Mouse (Mus musculus): ENCODE measurements around the gene Fam83d. TPM values are rescaled to one million over a fixed set of nuclear protein-coding genes. Genes with fewer than 3 reads are reported as not detected.

Fam83d gene
- polyA plus RNA-seq, 1 experiment from 2014 or later = 59.7 TPM

- Histone ChIP-seq H3K4me3 (no peak overlapping the region), H3K9ac (no peak overlapping the region), H3K27me3 (replicated peaks) (no peaks in the 10 kb centered on the region), H3K27ac (ENCODE audit: poor library complexity, severe bottlenecking) (no peak overlapping the region), H3K4me2 (no peak overlapping the region), H3K4me1 (replicated peaks) (no peaks in the 10 kb centered on the region), H3K9me3 (replicated peaks) (no peaks in the 10 kb centered on the region), H3K36me3 (peaks cover 60% of the 10 kb centered on the region)
- no peak for ATAC-seq (ENCODE audit: insufficient number of reproducible peaks, low FRiP score)
Measured at GRCm38 (mm10) chr2:158815686-158816085, 47.8 kb downstream of the Fam83d start.

GRCm38 (mm10) chr2:158816239-158816638, 48.3 kb downstream of the Fam83d start:
- H3K27ac ChIP-seq (ENCODE audit: poor library complexity, severe bottlenecking) = no peak overlapping the region

DNA sequence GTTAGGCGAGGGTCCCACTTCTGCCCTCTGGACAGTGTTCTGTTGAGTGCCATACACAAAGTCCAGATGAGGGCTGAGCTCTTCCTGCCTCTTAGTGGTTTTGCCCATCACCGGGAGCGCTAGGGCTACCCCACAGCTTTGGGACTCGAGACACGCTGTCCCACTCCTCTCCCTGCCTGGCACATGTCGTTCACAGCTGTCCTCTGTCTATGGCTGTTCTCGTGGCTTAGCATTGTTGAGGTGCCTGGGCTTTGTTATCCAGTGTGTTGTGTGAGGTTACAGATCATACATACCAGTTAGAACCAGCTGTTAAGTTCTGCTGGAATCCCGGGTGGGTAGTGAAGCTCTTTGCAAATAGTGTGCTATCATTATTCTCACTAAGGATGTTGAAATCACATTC, 49.8 kb downstream of the Fam83d start:
- no peak overlapping the region for H3K27ac ChIP-seq (ENCODE audit: poor library complexity, severe bottlenecking)
- H3K4me3 ChIP-seq = no peak overlapping the region
- no peak overlapping the region for H3K4me2 ChIP-seq
- no peaks in the 10 kb centered on the region for H3K4me1 ChIP-seq (replicated peaks)
- H3K9ac ChIP-seq = no peak overlapping the region
- H3K9me3 ChIP-seq (replicated peaks) = no peaks in the 10 kb centered on the region
- H3K36me3 ChIP-seq = peaks cover 72% of the 10 kb centered on the region
- H3K27me3 ChIP-seq (replicated peaks) = no peaks in the 10 kb centered on the region
- ATAC-seq (ENCODE audit: insufficient number of reproducible peaks, low FRiP score) = no peak
- WGBS = 74% methylated on average over 8 of the region's 8 CpGs

More at GRCm38 (mm10) chr2:158816239-158816638, 48.3 kb downstream of the Fam83d start:
- Histone ChIP-seq H3K9ac (no peak overlapping the region), H3K36me3 (peaks cover 64% of the 10 kb centered on the region), H3K4me2 (no peak overlapping the region), H3K4me3 (no peak overlapping the region), H3K4me1 (replicated peaks) (no peaks in the 10 kb centered on the region), H3K27me3 (replicated peaks) (no peaks in the 10 kb centered on the region), H3K9me3 (replicated peaks) (no peaks in the 10 kb centered on the region)
- no peak for ATAC-seq (ENCODE audit: insufficient number of reproducible peaks, low FRiP score)
- WGBS = 91% methylated on average over 4 of the region's 4 CpGs

- no peak overlapping the region for H3K27ac ChIP-seq (ENCODE audit: poor library complexity, severe bottlenecking)
- H3K4me1 ChIP-seq (replicated peaks) = peaks cover 7% of the 10 kb centered on the region
- H3K9ac ChIP-seq = no peak overlapping the region
- WGBS = 88% methylated on average over 2 of the region's 2 CpGs
- no peaks in the 10 kb centered on the region for H3K27me3 ChIP-seq (replicated peaks)
- no peak overlapping the region for H3K4me3 ChIP-seq
- no peak overlapping the region for H3K4me2 ChIP-seq
- H3K9me3 ChIP-seq (replicated peaks) = no peaks in the 10 kb centered on the region
- peaks cover 84% of the 10 kb centered on the region for H3K36me3 ChIP-seq
- ATAC-seq (ENCODE audit: insufficient number of reproducible peaks, low FRiP score) = no peak
Measured at GRCm38 (mm10) chr2:158828124-158828523, 60.2 kb downstream of the Fam83d start.

DNA sequence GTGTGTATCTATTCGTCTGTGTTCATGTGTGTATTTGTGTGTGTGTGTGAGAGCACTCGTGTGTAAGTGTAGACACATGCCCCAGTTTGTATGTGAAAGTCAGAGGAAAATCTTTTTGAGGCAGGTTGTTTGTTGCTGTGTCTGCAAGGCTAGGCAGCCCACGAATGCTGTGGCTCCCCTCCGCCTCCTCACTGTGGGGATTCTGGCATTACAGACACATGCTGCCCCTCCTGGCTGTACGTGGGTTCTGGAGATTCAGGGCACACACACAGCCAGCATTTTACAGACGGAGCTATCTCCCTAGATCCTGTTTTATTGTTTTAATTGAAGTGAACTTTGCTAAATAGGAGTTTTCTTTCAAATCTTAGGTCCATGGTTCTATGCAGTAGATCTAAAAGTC, 61.9 kb downstream of the Fam83d start:
- H3K9ac ChIP-seq = no peak overlapping the region
- no peak overlapping the region for H3K27ac ChIP-seq (ENCODE audit: poor library complexity, severe bottlenecking)
- no peak overlapping the region for H3K4me3 ChIP-seq
- peaks cover 11% of the 10 kb centered on the region for H3K4me1 ChIP-seq (replicated peaks)
- 81% methylated on average over 6 of the region's 6 CpGs for WGBS
- ATAC-seq (ENCODE audit: insufficient number of reproducible peaks, low FRiP score) = no peak
- no peaks in the 10 kb centered on the region for H3K27me3 ChIP-seq (replicated peaks)
- no peak overlapping the region for H3K4me2 ChIP-seq
- H3K9me3 ChIP-seq (replicated peaks) = no peaks in the 10 kb centered on the region
- H3K36me3 ChIP-seq = peaks cover 89% of the 10 kb centered on the region

- Histone ChIP-seq H3K4me2 (no peak overlapping the region), H3K27ac (ENCODE audit: poor library complexity, severe bottlenecking) (no peak overlapping the region), H3K4me1 (replicated peaks) (peaks cover 11% of the 10 kb centered on the region), H3K36me3 (peaks cover 96% of the 10 kb centered on the region), H3K9ac (no peak overlapping the region), H3K4me3 (no peak overlapping the region), H3K27me3 (replicated peaks) (no peaks in the 10 kb centered on the region), H3K9me3 (replicated peaks) (no peaks in the 10 kb centered on the region)
- 54% methylated on average over 5 of the region's 5 CpGs for WGBS
- ATAC-seq (ENCODE audit: insufficient number of reproducible peaks, low FRiP score) = no peak
Measured at GRCm38 (mm10) chr2:158833221-158833620, 65.3 kb downstream of the Fam83d start.

DNA sequence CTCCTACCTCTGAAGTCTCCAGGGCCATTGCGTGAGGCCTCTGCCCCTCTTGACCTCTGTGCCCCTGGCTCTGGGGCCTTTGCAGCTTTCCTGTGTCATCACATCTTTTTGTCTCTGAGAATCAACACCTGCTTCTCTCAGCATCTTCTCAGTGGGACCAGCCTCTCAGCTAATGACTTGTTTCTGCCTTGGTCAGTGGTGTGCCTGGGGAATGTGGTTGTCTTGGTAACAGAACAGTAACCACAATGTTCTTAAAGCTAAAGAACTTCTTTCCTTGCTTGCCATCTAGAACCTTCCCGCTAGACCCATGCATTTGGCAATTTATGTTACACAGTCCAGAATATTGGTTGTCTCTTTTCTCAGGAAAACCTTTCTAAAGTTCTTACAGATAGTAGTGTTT, 65.8 kb downstream of the Fam83d start:
- peaks cover 96% of the 10 kb centered on the region for H3K36me3 ChIP-seq
- WGBS = 70% methylated on average over 2 of the region's 2 CpGs
- H3K4me2 ChIP-seq = no peak overlapping the region
- H3K27ac ChIP-seq (ENCODE audit: poor library complexity, severe bottlenecking) = no peak overlapping the region
- no peak overlapping the region for H3K4me3 ChIP-seq
- no peaks in the 10 kb centered on the region for H3K9me3 ChIP-seq (replicated peaks)
- no peaks in the 10 kb centered on the region for H3K27me3 ChIP-seq (replicated peaks)
- H3K4me1 ChIP-seq (replicated peaks) = peaks cover 11% of the 10 kb centered on the region
- H3K9ac ChIP-seq = no peak overlapping the region
- ATAC-seq (ENCODE audit: insufficient number of reproducible peaks, low FRiP score) = no peak

Small RNA genes lying within 50 kb of the gene (microRNA-seq; reads per million reads assigned to microRNA genes)
- not detected for gene Gm26141

Other genes with a start within 250 kb of the Fam83d start
- 0.08 TPM in 1 of 2 replicates, not detected in the other for gene Slc32a1, start 157.3 kb upstream of the Fam83d start, polyA plus RNA-seq (2016; fragmentation: Nextera tagmentation; extraction: Ambion mirVana)
- 10.1 and 11.1 TPM in 2 replicates for gene Actr5, start 143.2 kb upstream of the Fam83d start, polyA plus RNA-seq (2016; fragmentation: Nextera tagmentation; extraction: Ambion mirVana)
- 4.0 and 4.6 TPM in 2 replicates for gene Ppp1r16b, start 102.7 kb upstream of the Fam83d start, polyA plus RNA-seq (2016; fragmentation: Nextera tagmentation; extraction: Ambion mirVana)
- 14.1 and 14.9 TPM in 2 replicates for gene Dhx35, start 26.7 kb downstream of the Fam83d start, polyA plus RNA-seq (2016; fragmentation: Nextera tagmentation; extraction: Ambion mirVana)